Mouse (Mus musculus): ENCODE measurements around the gene Olfr1437. TPM values are rescaled to one million over a fixed set of nuclear protein-coding genes. Genes with fewer than 3 reads are reported as not detected.
"Not testable (repeated sequence)": the region's sequence is repeated elsewhere in the genome, so short reads cannot be mapped to it uniquely, and the experiment has no call there.

Gene Olfr1437
- polyA plus RNA-seq (2014; fragmentation: Nextera tagmentation; extraction: Ambion mirVana) = 0.28 TPM in 1 of 2 replicates, not detected in the other

DNA sequence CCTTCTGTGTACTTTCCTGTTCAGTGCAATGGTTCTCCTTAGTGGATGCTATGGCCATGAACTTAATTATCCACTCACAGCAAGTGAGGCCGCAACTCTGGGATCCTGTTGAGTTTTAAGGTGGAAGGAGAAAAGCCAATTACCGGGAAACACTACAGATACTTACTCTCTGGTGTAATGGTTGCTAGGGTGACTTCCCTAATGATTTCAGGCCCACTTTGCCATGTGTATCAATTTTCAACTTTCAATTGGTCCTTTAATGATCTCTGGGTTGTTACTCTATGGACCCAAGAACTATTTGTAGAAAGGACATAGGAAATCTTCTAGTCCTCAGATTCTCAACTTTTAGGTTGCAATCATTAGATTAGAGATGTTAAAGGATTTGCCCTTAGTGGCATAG is at the start of gene Olfr1437:
Gene Olfr1437, minus strand, starts transcription at position 101 of the 400 bp plus-strand sequence.
- DNase-seq (ENCODE audit: low spot score) = no peak

DNA sequence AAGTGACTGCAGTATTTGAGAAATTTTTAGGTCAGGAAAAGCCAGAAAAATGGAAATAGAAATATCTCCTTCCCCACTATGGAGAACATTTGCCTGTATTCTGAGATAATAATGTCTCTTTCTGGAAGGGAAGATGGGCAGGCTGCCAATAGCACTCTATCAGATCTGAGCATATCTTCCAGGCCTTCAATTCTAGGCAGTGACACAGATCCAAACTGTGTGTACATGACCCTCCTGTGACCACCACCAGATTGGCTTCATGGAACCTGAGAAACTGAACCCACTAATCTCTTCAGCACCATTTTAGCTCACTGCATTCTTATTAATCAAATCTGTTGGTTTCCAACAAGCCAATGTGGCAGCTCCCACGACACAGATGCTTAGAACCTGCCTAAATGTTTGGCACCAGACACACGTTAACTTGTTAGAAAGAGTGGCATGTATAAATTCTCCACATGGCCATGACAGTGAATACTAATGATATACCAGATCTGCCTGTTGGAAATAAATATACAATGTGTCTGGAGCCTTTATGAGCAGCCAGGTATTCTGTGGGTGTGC is 49.6 kb upstream of the Olfr1437 start:
- ATAC-seq (ENCODE audit: low read depth) (no peak), DNase-seq (ENCODE audit: low spot score) (no peak)
- Histone ChIP-seq H3K4me3 (ENCODE audit: low read depth, low read length) (no peak overlapping the region), H3K27me3 (replicated peaks; ENCODE audit: control insufficient read depth, insufficient read depth, low read length) (no peaks in the 10 kb centered on the region), H3K36me3 (ENCODE audit: control insufficient read depth, insufficient read depth, low read length) (no peaks in the 10 kb centered on the region), H3K9ac (ENCODE audit: low read depth, low read length) (no peak overlapping the region), H3K4me2 (ENCODE audit: low read depth, low read length) (no peak overlapping the region), H3K9me3 (ENCODE audit: control insufficient read depth, low read length) (no peaks in the 10 kb centered on the region), H3K4me1 (ENCODE audit: control insufficient read depth, insufficient read depth, low read length) (no peaks in the 10 kb centered on the region), H3K27ac (replicated peaks; ENCODE audit: low read depth, low read length) (no peak overlapping the region)
- WGBS = 55% methylated on average over 2 of the region's 2 CpGs

More for the DNA sequence above, at the start of gene Olfr1437:
- Histone ChIP-seq H3K4me3 (ENCODE audit: low read depth, low read length) (no peak within 1 kb of the TSS), H3K9ac (ENCODE audit: low read depth, low read length) (no peak within 1 kb of the TSS), H3K27me3 (replicated peaks; ENCODE audit: control insufficient read depth, insufficient read depth, low read length) (no peaks in the 10 kb centered on the region), H3K4me1 (ENCODE audit: control insufficient read depth, insufficient read depth, low read length) (no peaks in the 10 kb centered on the region), H3K9me3 (ENCODE audit: control insufficient read depth, low read length) (no peaks in the 10 kb centered on the region), H3K4me2 (ENCODE audit: low read depth, low read length) (no peak within 1 kb of the TSS), H3K36me3 (ENCODE audit: control insufficient read depth, insufficient read depth, low read length) (no peaks in the 10 kb centered on the region), H3K27ac (replicated peaks; ENCODE audit: low read depth, low read length) (no peak within 1 kb of the TSS)
- no peak for ATAC-seq (ENCODE audit: low read depth)
- WGBS = 73% methylated on average over 2 of the region's 2 CpGs

GRCm38 (mm10) chr19:12373004-12373403 is 48.1 kb upstream of the Olfr1437 start:
- ATAC-seq (ENCODE audit: low read depth) (no peak), DNase-seq (ENCODE audit: low spot score) (no peak)
- WGBS = 74% methylated on average over 3 of the region's 3 CpGs
- no peak overlapping the region for H3K4me3 ChIP-seq (ENCODE audit: low read depth, low read length)
- H3K9me3 ChIP-seq (ENCODE audit: control insufficient read depth, low read length) = no peaks in the 10 kb centered on the region
- no peak overlapping the region for H3K4me2 ChIP-seq (ENCODE audit: low read depth, low read length)
- H3K27ac ChIP-seq (replicated peaks; ENCODE audit: low read depth, low read length) = no peak overlapping the region
- H3K27me3 ChIP-seq (replicated peaks; ENCODE audit: control insufficient read depth, insufficient read depth, low read length) = no peaks in the 10 kb centered on the region
- H3K9ac ChIP-seq (ENCODE audit: low read depth, low read length) = no peak overlapping the region
- H3K4me1 ChIP-seq (ENCODE audit: control insufficient read depth, insufficient read depth, low read length) = no peaks in the 10 kb centered on the region
- H3K36me3 ChIP-seq (ENCODE audit: control insufficient read depth, insufficient read depth, low read length) = no peaks in the 10 kb centered on the region

DNA sequence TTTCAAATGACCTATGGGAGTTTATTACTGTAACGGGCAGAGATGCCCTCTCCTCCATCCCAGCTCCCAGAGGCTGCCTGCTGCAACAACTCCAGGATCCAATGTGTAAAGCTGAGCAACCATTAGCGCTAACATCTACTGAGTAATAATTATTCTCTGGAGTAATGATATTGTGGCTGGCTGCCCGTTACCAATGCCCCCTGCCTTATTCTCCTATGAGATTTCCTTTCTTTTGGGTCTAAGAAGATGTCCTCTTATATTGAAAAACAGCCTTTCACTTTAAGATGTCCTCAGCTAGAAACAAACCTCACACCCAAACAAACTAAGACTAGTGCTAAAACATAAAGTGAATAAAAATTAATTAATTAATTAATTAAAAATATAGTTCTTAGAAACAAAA is 10.9 kb upstream of the Olfr1437 start, which contains the start of gene Olfr1438-ps1:
Gene Olfr1438-ps1, minus strand, starts transcription at position 101 of the 400 bp plus-strand sequence.
- Histone ChIP-seq H3K27me3 (replicated peaks; ENCODE audit: control insufficient read depth, insufficient read depth, low read length) (no peaks in the 10 kb centered on the region), H3K36me3 (ENCODE audit: control insufficient read depth, insufficient read depth, low read length) (no peaks in the 10 kb centered on the region), H3K27ac (replicated peaks; ENCODE audit: low read depth, low read length) (no peak within 1 kb of the TSS), H3K9ac (ENCODE audit: low read depth, low read length) (no peak within 1 kb of the TSS), H3K4me3 (ENCODE audit: low read depth, low read length) (no peak within 1 kb of the TSS), H3K9me3 (ENCODE audit: control insufficient read depth, low read length) (no peaks in the 10 kb centered on the region), H3K4me2 (ENCODE audit: low read depth, low read length) (no peak within 1 kb of the TSS), H3K4me1 (ENCODE audit: control insufficient read depth, insufficient read depth, low read length) (no peaks in the 10 kb centered on the region)
- DNase-seq (ENCODE audit: low spot score) (no peak), ATAC-seq (ENCODE audit: low read depth) (no peak)
- WGBS = 81% methylated on average over 3 of the region's 3 CpGs

DNA sequence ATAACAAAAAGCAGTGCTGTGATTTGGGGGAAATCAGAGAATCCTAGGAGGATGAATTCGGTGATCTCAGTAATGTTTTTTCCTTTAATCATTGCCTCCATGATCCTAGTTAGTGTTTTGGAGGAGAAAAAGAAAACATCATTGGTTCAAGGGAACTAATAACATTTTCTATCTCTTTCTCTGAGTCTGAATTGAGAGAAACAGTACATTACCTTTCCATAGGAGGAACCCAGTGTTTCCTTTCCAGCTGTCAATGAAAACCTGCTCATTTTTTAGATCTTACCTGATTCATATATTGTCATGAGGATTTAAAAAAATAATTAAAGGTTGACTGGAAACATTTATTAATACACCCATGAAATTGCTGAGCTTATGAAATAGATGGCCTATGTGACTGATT is 25.9 kb downstream of the Olfr1437 start, which contains the start of gene Olfr1436:
Gene Olfr1436, minus strand, starts transcription at position 101 of the 400 bp plus-strand sequence.
- not testable (repeated sequence) for H3K9ac ChIP-seq (ENCODE audit: low read depth, low read length); H3K4me2 ChIP-seq (ENCODE audit: low read depth, low read length); H3K9me3 ChIP-seq (ENCODE audit: control insufficient read depth, low read length); ATAC-seq (ENCODE audit: low read depth); H3K4me3 ChIP-seq (ENCODE audit: low read depth, low read length); H3K27ac ChIP-seq (replicated peaks; ENCODE audit: low read depth, low read length); H3K4me1 ChIP-seq (ENCODE audit: control insufficient read depth, insufficient read depth, low read length); DNase-seq (ENCODE audit: low spot score); H3K27me3 ChIP-seq (replicated peaks; ENCODE audit: control insufficient read depth, insufficient read depth, low read length); H3K36me3 ChIP-seq (ENCODE audit: control insufficient read depth, insufficient read depth, low read length)
- WGBS = 76% methylated on average over 1 of the region's 1 CpGs

GRCm38 (mm10) chr19:12292979-12293378 is 31.9 kb downstream of the Olfr1437 start:
- no peaks in the 10 kb centered on the region for H3K36me3 ChIP-seq (ENCODE audit: control insufficient read depth, insufficient read depth, low read length)

DNA sequence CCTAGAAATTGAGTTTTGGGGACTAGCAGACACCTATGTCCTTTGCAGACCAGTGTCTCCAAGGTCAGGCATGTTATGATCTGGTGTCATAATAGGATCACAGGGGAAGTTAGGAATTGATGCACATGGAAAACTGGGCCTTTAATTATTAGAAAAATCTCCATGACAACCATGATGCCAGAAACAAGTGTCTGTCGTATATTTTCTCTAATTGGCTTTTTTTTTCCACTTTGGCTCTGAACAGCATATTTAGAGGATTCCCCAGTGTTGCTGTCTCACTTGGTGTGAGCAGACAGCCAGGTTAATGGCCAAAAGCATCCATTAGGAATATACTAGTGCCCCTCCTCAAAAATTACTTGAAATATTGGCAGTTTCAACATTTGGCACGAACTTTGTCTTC is 45.3 kb downstream of the Olfr1437 start, which contains the start of gene Olfr1434:
Gene Olfr1434, plus strand, starts transcription at position 301 of the 400 bp plus-strand sequence.
- H3K4me2 ChIP-seq (ENCODE audit: low read depth, low read length) = no peak within 1 kb of the TSS
- no peak for DNase-seq (ENCODE audit: low spot score)
- no peak within 1 kb of the TSS for H3K27ac ChIP-seq (replicated peaks; ENCODE audit: low read depth, low read length)
- WGBS = 63% methylated on average over 2 of the region's 2 CpGs
- H3K4me1 ChIP-seq (ENCODE audit: control insufficient read depth, insufficient read depth, low read length) = no peaks in the 10 kb centered on the region
- no peak within 1 kb of the TSS for H3K9ac ChIP-seq (ENCODE audit: low read depth, low read length)
- H3K27me3 ChIP-seq (replicated peaks; ENCODE audit: control insufficient read depth, insufficient read depth, low read length) = no peaks in the 10 kb centered on the region
- H3K36me3 ChIP-seq (ENCODE audit: control insufficient read depth, insufficient read depth, low read length) = no peaks in the 10 kb centered on the region
- no peak within 1 kb of the TSS for H3K4me3 ChIP-seq (ENCODE audit: low read depth, low read length)
- H3K9me3 ChIP-seq (ENCODE audit: control insufficient read depth, low read length) = no peaks in the 10 kb centered on the region
- no peak for ATAC-seq (ENCODE audit: low read depth)

More at GRCm38 (mm10) chr19:12292979-12293378, 31.9 kb downstream of the Olfr1437 start:
- Histone ChIP-seq H3K27me3 (replicated peaks; ENCODE audit: control insufficient read depth, insufficient read depth, low read length) (no peaks in the 10 kb centered on the region), H3K27ac (replicated peaks; ENCODE audit: low read depth, low read length) (no peak overlapping the region), H3K9me3 (ENCODE audit: control insufficient read depth, low read length) (no peaks in the 10 kb centered on the region), H3K4me2 (ENCODE audit: low read depth, low read length) (no peak overlapping the region), H3K9ac (ENCODE audit: low read depth, low read length) (no peak overlapping the region), H3K4me1 (ENCODE audit: control insufficient read depth, insufficient read depth, low read length) (no peaks in the 10 kb centered on the region), H3K4me3 (ENCODE audit: low read depth, low read length) (no peak overlapping the region)
- no peak for DNase-seq (ENCODE audit: low spot score)
- no peak for ATAC-seq (ENCODE audit: low read depth)
